Mouse (Mus musculus): ENCODE data around the gene Sec14l1. TPM values are rescaled to one million over a fixed set of nuclear protein-coding genes. Genes with fewer than 3 reads are reported as not detected.

Gene Sec14l1
- polyA plus RNA-seq, 1 experiment from 2014 or later, result 50.6 TPM

Small RNA genes lying within 50 kb of the gene (microRNA-seq; reads per million reads assigned to microRNA genes)
- gene Gm24323, result not detected
- 1.5 reads per million for gene Mir6516

Other genes starting within 250 kb of the Sec14l1 start
- gene Mgat5b, start 196.3 kb upstream of the Sec14l1 start, polyA plus RNA-seq (2016; fragmentation: Nextera tagmentation; extraction: Ambion mirVana), result 2.3 and 3.3 TPM in 2 replicates
- 255 TPM in 2 replicates for gene Sept9, start 84.5 kb downstream of the Sec14l1 start, polyA plus RNA-seq (2016; fragmentation: Nextera tagmentation; extraction: Ambion mirVana)

All from embryonic facial prominence, embryonic 10.5 days (tissue).